Mouse (Mus musculus): ENCODE measurements around the gene Gfpt1.
"Not testable (repeated sequence)": the region's sequence is repeated elsewhere in the genome, so short reads cannot be mapped to it uniquely, and the experiment has no call there.

DNA sequence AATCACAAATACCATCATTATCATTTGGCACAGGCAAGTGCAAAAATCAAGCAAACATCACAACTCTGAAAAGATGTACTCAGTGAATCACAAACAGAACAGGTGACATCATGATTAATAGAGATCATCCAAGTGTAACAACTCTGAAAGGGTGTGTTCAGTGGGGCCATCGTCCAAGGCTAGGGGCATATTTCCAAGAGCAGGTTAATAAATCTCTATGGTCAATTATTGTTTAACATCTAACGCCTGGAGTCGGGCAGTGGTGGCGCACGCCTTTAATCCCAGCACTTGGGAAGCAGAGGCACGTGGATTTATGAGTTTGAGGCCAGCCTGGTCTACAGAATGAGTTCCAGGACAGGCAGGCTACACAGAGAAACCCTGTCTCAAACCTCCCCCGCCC, 11.3 kb upstream of the Gfpt1 start:
- TF ChIP-seq CTCF (conservative IDR thresholded peaks at IDR 0.05; ENCODE audit: insufficient read depth, insufficient read length, low read depth, low read length); POLR2A (IDR thresholded peaks at IDR 0.05; ENCODE audit: low read depth, low read length): not testable (repeated sequence)

All from kidney, adult 2 months (tissue).